Mouse (Mus musculus): ENCODE measurements around the gene Clk2.
"Not testable (repeated sequence)": the region's sequence is repeated elsewhere in the genome, so short reads cannot be mapped to it uniquely, and the experiment has no call there.

Clk2 gene

GRCm38 (mm10) chr3:89159616-89160344, 4.8 kb upstream of the Clk2 start, which contains the start of gene Hcn3:
Gene Hcn3, minus strand, starts transcription at chr3:89160196.
- no peak for DNase-seq (ENCODE audit: low read depth, low spot score)

GRCm38 (mm10) chr3:89161207-89161606, 3.4 kb upstream of the Clk2 start:
- not testable (repeated sequence) for DNase-seq (ENCODE audit: low read depth, low spot score)

GRCm38 (mm10) chr3:89161786-89162185, 2.8 kb upstream of the Clk2 start:
- no peak for DNase-seq (ENCODE audit: low read depth, low spot score)

GRCm38 (mm10) chr3:89163123-89163522, 1.5 kb upstream of the Clk2 start:
- no peak for DNase-seq (ENCODE audit: low read depth, low spot score)

- DNase-seq (ENCODE audit: low read depth, low spot score) = no peak
Observed at GRCm38 (mm10) chr3:89163643-89164245, 851 bp upstream of the Clk2 start.

GRCm38 (mm10) chr3:89165268-89165870, 774 bp downstream of the Clk2 start:
- no peak for DNase-seq (ENCODE audit: low read depth, low spot score)

GRCm38 (mm10) chr3:89166945-89167344, 2.4 kb downstream of the Clk2 start:
- no peak for DNase-seq (ENCODE audit: low read depth, low spot score)

- no peak for DNase-seq (ENCODE audit: low read depth, low spot score)
Observed at GRCm38 (mm10) chr3:89174844-89175243, 10.2 kb downstream of the Clk2 start.

GRCm38 (mm10) chr3:89175544-89175943, 10.9 kb downstream of the Clk2 start:
- no peak for DNase-seq (ENCODE audit: low read depth, low spot score)

- DNase-seq (ENCODE audit: low read depth, low spot score) = no peak
Observed at GRCm38 (mm10) chr3:89176421-89176820, 11.8 kb downstream of the Clk2 start.

- peak; percentile 97 for DNase-seq (ENCODE audit: low read depth, low spot score)
Observed at GRCm38 (mm10) chr3:89177242-89178106, 12.9 kb downstream of the Clk2 start, which contains the start of gene Scamp3. Gene Scamp3, plus strand, starts transcription at chr3:89177473.

- no peak for DNase-seq (ENCODE audit: low read depth, low spot score)
Observed at GRCm38 (mm10) chr3:89178107-89178385, 13.5 kb downstream of the Clk2 start.

GRCm38 (mm10) chr3:89179056-89179455, 14.5 kb downstream of the Clk2 start:
- no peak for DNase-seq (ENCODE audit: low read depth, low spot score)

GRCm38 (mm10) chr3:89181749-89182500, 17.3 kb downstream of the Clk2 start:
- no peak for DNase-seq (ENCODE audit: low read depth, low spot score)

- no peak for DNase-seq (ENCODE audit: low read depth, low spot score)
Observed at GRCm38 (mm10) chr3:89182531-89183057, 18.0 kb downstream of the Clk2 start.

- peak; percentile 71 for DNase-seq (ENCODE audit: low read depth, low spot score)
Observed at GRCm38 (mm10) chr3:89183058-89183958, 18.7 kb downstream of the Clk2 start, which contains the start of gene Fam189b. Gene Fam189b, plus strand, starts transcription at chr3:89183143.

- DNase-seq (ENCODE audit: low read depth, low spot score) = no peak
Observed at GRCm38 (mm10) chr3:89183959-89184315, 19.3 kb downstream of the Clk2 start.

- no peak for DNase-seq (ENCODE audit: low read depth, low spot score)
Observed at GRCm38 (mm10) chr3:89187197-89187596, 22.6 kb downstream of the Clk2 start.

GRCm38 (mm10) chr3:89187690-89188477, 23.3 kb downstream of the Clk2 start:
- DNase-seq (ENCODE audit: low read depth, low spot score) = no peak

Measured in skeletal muscle tissue, adult 2 months (tissue).